Mouse (Mus musculus): ENCODE results near the gene Cpne2. TPM values are rescaled to one million over a fixed set of nuclear protein-coding genes. Genes with fewer than 3 reads are reported as not detected.
A peak's percentile ranks its signal among the peaks of the same experiment; 100 is the strongest.

Cpne2 gene
- total and polyA plus RNA-seq, 2 experiments from 2014 or later = 3.7 to 11.7 TPM

DNA sequence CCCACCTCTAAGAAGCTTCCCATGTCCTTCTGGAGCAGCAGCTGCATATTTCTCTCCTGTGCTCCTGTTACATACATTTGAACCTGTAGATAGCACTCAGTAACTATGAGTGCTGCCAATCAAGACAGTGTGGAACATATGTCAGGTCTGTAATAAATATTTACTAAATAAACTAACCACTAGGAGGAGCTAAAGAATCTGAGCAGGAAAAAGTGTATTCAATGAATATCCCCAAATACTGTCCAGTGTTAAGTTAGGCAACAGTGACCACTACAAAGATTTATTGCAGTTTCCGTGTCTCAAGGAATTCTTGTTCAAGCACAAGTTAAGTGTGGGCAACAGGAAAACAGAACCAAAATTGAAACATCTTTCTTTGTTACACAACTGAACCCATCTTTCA is 61.4 kb downstream of the Cpne2 start:
- TF ChIP-seq EP300 (IDR thresholded peaks at IDR 0.05; ENCODE audit: low read depth) = no peak
- TF ChIP-seq CTCF (IDR thresholded peaks at IDR 0.05; ENCODE audit: low read depth) = peak; percentile 38
- no peaks in the 10 kb centered on the region for H3K4me1 ChIP-seq (ENCODE audit: control insufficient read depth, insufficient read depth)
- H3K9ac ChIP-seq (replicated peaks; ENCODE audit: low read depth, low read length) = no peak overlapping the region
- 80% methylated on average over 1 of the region's 1 CpGs for WGBS
- H3K4me2 ChIP-seq (ENCODE audit: low read depth, low read length) = no peak overlapping the region
- peak; percentile 21 for DNase-seq (ENCODE audit: low spot score)
- no peaks in the 10 kb centered on the region for H3K9me3 ChIP-seq (replicated peaks; ENCODE audit: control insufficient read depth, low read length)
- no peak for ATAC-seq (ENCODE audit: insufficient read depth, low read depth)
- H3K27me3 ChIP-seq (ENCODE audit: control insufficient read depth, insufficient read depth, low read length) = no peaks in the 10 kb centered on the region
- H3K36me3 ChIP-seq (replicated peaks; ENCODE audit: control insufficient read depth, insufficient read depth, low read length) = peaks cover 3% of the 10 kb centered on the region; the same call in 1 of the 2 replicates
- H3K4me3 ChIP-seq (ENCODE audit: low read depth, low read length) = no peak overlapping the region
- H3K27ac ChIP-seq (ENCODE audit: low read depth) = no peak overlapping the region

DNA sequence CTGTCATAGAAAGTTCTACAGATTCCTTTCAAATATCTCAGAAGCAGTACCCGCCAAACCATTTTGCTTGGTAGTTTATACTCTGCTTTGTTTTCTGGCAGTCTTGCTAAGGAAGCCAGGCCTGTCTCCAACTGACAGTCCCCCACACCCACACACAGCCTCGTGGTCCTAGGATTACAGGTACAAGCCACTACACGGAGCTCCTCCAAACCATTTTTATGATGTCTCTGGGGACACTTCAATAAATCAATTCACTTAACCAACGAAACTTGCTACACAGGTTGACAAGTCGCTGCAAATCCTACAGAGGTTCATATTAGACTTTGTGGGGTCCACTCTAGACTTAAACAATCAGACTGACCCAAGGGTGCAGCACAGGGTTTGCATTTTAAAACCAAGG is 67.7 kb downstream of the Cpne2 start:
- Histone ChIP-seq H3K27ac (ENCODE audit: low read depth) (peak overlapping the region; percentile 96), H3K4me3 (ENCODE audit: low read depth, low read length) (peak overlapping the region; percentile 98), H3K36me3 (replicated peaks; ENCODE audit: control insufficient read depth, insufficient read depth, low read length) (no peaks in the 10 kb centered on the region), H3K4me1 (ENCODE audit: control insufficient read depth, insufficient read depth) (peaks cover 18% of the 10 kb centered on the region), H3K27me3 (ENCODE audit: control insufficient read depth, insufficient read depth, low read length) (no peaks in the 10 kb centered on the region), H3K4me2 (ENCODE audit: low read depth, low read length) (peak overlapping the region; percentile 85), H3K9ac (replicated peaks; ENCODE audit: low read depth, low read length) (peak overlapping the region; percentile 97), H3K9me3 (replicated peaks; ENCODE audit: control insufficient read depth, low read length) (no peaks in the 10 kb centered on the region)
- no peak for TF ChIP-seq CTCF (IDR thresholded peaks at IDR 0.05; ENCODE audit: low read depth)
- no peak for ATAC-seq (ENCODE audit: insufficient read depth, low read depth)
- no peak for DNase-seq (ENCODE audit: low spot score)
- WGBS = 21% methylated on average over 5 of the region's 5 CpGs

GRCm38 (mm10) chr8:94601034-94601606 is 68.3 kb downstream of the Cpne2 start:
- Histone ChIP-seq H3K36me3 (replicated peaks; ENCODE audit: control insufficient read depth, insufficient read depth, low read length) (no peaks in the 10 kb centered on the region), H3K4me1 (ENCODE audit: control insufficient read depth, insufficient read depth) (peaks cover 18% of the 10 kb centered on the region), H3K9me3 (replicated peaks; ENCODE audit: control insufficient read depth, low read length) (no peaks in the 10 kb centered on the region), H3K27me3 (ENCODE audit: control insufficient read depth, insufficient read depth, low read length) (no peaks in the 10 kb centered on the region), H3K9ac (replicated peaks; ENCODE audit: low read depth, low read length) (peak overlapping the region; percentile 97), H3K27ac (ENCODE audit: low read depth) (peak overlapping the region; percentile 96), H3K4me3 (ENCODE audit: low read depth, low read length) (peak overlapping the region; percentile 98), H3K4me2 (ENCODE audit: low read depth, low read length) (peak overlapping the region; percentile 85)
- ATAC-seq (ENCODE audit: insufficient read depth, low read depth) = no peak; the same call in 1 of the 2 replicates
- WGBS = under 1% methylated on average over 51 of the region's 51 CpGs
- peak; percentile 8 for DNase-seq (ENCODE audit: low spot score)
- no peak for TF ChIP-seq EP300 (IDR thresholded peaks at IDR 0.05; ENCODE audit: low read depth)
- TF ChIP-seq CTCF (IDR thresholded peaks at IDR 0.05; ENCODE audit: low read depth) = no peak

GRCm38 (mm10) chr8:94601607-94602385 is 69.0 kb downstream of the Cpne2 start, which contains the start of the genes Rspry1 and Fam192a:
Gene Rspry1 (plus strand): TSS chr8:94601937.
Gene Fam192a (minus strand): TSS chr8:94601997.
- Histone ChIP-seq H3K4me1 (ENCODE audit: control insufficient read depth, insufficient read depth) (peaks cover 18% of the 10 kb centered on the region), H3K9me3 (replicated peaks; ENCODE audit: control insufficient read depth, low read length) (no peaks in the 10 kb centered on the region), H3K4me2 (ENCODE audit: low read depth, low read length) (peak within 1 kb of the TSS; percentile 93), H3K36me3 (replicated peaks; ENCODE audit: control insufficient read depth, insufficient read depth, low read length) (no peaks in the 10 kb centered on the region), H3K27me3 (ENCODE audit: control insufficient read depth, insufficient read depth, low read length) (no peaks in the 10 kb centered on the region), H3K4me3 (ENCODE audit: low read depth, low read length) (peak within 1 kb of the TSS; percentile 98), H3K9ac (replicated peaks; ENCODE audit: low read depth, low read length) (peak within 1 kb of the TSS; percentile 97), H3K27ac (ENCODE audit: low read depth) (peak within 1 kb of the TSS; percentile 96)
- TF ChIP-seq EP300 (IDR thresholded peaks at IDR 0.05; ENCODE audit: low read depth) = peak; percentile 45; the same call in 1 of the 2 replicates
- TF ChIP-seq CTCF (IDR thresholded peaks at IDR 0.05; ENCODE audit: low read depth) = no peak
- ATAC-seq (ENCODE audit: insufficient read depth, low read depth) (peak; percentile 99), DNase-seq (ENCODE audit: low spot score) (peak; percentile 100)
- WGBS = 0% methylated on average over 51 of the region's 55 CpGs

DNA sequence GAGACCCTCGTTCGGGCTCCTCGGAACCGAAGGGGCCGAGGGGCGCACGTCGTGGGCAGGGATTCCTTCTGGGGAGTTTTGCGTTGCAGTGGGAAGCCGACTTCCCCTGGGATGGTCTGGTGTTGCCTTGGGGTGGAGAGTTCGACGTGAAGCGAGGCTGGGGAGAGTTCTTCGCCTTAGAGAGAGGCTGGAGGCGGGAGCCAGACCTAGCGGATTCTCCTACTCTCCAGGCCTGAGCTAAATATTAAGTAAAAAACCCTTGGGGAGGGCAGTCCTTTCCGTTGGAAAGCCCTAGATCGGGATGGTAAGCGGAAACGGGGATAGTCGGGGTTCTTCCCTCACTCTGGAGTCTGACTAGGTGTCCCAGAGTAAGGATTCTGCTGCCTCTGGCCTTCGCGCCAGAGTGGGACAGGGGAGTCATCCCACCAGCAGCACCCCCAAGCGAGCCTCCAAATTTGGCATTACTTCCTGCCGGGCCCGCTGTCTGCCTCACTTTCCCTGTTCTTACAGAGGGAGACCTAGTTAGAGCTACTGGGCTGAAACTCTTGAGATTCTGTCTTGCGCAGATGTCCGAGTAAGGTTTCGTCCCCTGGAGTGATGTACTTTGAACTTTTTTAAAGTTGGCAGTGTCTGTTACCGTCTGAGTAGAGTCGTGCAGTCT is 69.8 kb downstream of the Cpne2 start:
- Histone ChIP-seq H3K4me2 (ENCODE audit: low read depth, low read length) (peak overlapping the region; percentile 93), H3K36me3 (replicated peaks; ENCODE audit: control insufficient read depth, insufficient read depth, low read length) (no peaks in the 10 kb centered on the region), H3K27me3 (ENCODE audit: control insufficient read depth, insufficient read depth, low read length) (no peaks in the 10 kb centered on the region), H3K27ac (ENCODE audit: low read depth) (peak overlapping the region; percentile 94), H3K9me3 (replicated peaks; ENCODE audit: control insufficient read depth, low read length) (no peaks in the 10 kb centered on the region), H3K9ac (replicated peaks; ENCODE audit: low read depth, low read length) (peak overlapping the region; percentile 89), H3K4me1 (ENCODE audit: control insufficient read depth, insufficient read depth) (peaks cover 18% of the 10 kb centered on the region), H3K4me3 (ENCODE audit: low read depth, low read length) (peak overlapping the region; percentile 98)
- peak; percentile 29 for DNase-seq (ENCODE audit: low spot score)
- under 1% methylated on average over 31 of the region's 31 CpGs for WGBS
- no peak for ATAC-seq (ENCODE audit: insufficient read depth, low read depth)
- TF ChIP-seq CTCF (IDR thresholded peaks at IDR 0.05; ENCODE audit: low read depth) = no peak
- no peak for TF ChIP-seq EP300 (IDR thresholded peaks at IDR 0.05; ENCODE audit: low read depth)
